Mouse (Mus musculus): ENCODE results near the gene Ntrk2.

DNA sequence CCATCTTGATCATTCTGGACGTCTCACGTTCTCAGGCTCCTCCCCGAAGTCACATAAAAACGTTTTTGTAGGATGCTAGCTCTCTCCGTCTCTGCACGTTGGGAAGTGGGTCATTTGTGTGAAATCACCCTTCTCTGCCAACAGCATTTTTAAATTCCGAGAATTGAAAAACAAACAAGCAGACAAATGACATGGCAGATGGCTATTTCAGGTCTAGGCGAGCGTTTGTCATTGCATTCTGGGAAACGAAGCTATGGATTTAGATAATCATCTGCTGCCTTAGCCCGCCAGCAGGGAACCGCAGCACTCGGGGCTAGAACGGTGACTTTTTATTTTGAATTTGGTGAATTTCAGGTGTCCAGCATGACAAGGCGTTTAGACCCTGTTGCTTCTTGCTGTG is 115.8 kb downstream of the Ntrk2 start:
- TF ChIP-seq CTCF (conservative IDR thresholded peaks at IDR 0.05; ENCODE audit: low read length) (no peak), NANOG (IDR thresholded peaks at IDR 0.05; ENCODE audit: borderline replicate concordance, low read length) (no peak)

Data from E14TG2a.4 (cell line).